Mouse (Mus musculus) embryonic facial prominence, embryonic 11.5 days (tissue): ENCODE measurements around the gene Anp32e. TPM values are rescaled to one million over a fixed set of nuclear protein-coding genes. Genes with fewer than 3 reads are reported as not detected.
A peak's percentile ranks its signal among the peaks of the same experiment; 100 is the strongest.
"Not testable (repeated sequence)": the region's sequence is repeated elsewhere in the genome, so short reads cannot be mapped to it uniquely, and the experiment has no call there.

Source experiments
- ATAC-seq: fragments of 200-750 bp; cut with Nextera tagmentation; replicated peaks from 2 replicates; pipeline ENCODE4 v1.8.0; 2017; ENCODE audit warnings: low read depth; ENCODE audit not compliant: insufficient number of reproducible peaks, low FRiP score, low TSS enrichment
- DNase-seq: peaks from one replicate; pipeline ENCODE4 v3.0.0-alpha.2; 2015; ENCODE audit warnings: low spot score
- H3K27ac ChIP-seq: fragments of 300-500 bp; sonication (generic); replicated peaks from 2 replicates; pipeline ENCODE4 v1.5.1; 2014; ENCODE audit warnings: mild to moderate bottlenecking, low read depth, low read length, control low read depth
- H3K27me3 ChIP-seq: fragments of 300-500 bp; sonication (generic); 2 replicates; pipeline ENCODE4 v1.6.1; 2014; ENCODE audit warnings: mild to moderate bottlenecking, low read length, moderate library complexity, mixed read lengths; ENCODE audit not compliant: control insufficient read depth, insufficient read depth
- H3K36me3 ChIP-seq: fragments of 300-500 bp; sonication (generic); replicated peaks from 2 replicates; pipeline ENCODE4 v1.6.1; 2014; ENCODE audit warnings: low read depth, mild to moderate bottlenecking, low read length, moderate library complexity, mixed read lengths; ENCODE audit not compliant: control insufficient read depth, insufficient read depth
- H3K4me1 ChIP-seq: fragments of 300-500 bp; sonication (generic); 2 replicates; pipeline ENCODE4 v1.6.1; 2014; ENCODE audit warnings: low read length, mixed read lengths; ENCODE audit not compliant: control insufficient read depth, insufficient read depth
- H3K4me2 ChIP-seq: fragments of 300-500 bp; sonication (generic); 2 replicates; pipeline ENCODE4 v1.6.1; 2014; ENCODE audit warnings: low read depth, mild to moderate bottlenecking, control low read depth, low read length, moderate library complexity
- H3K4me3 ChIP-seq: fragments of 300-500 bp; sonication (generic); 2 replicates; pipeline ENCODE4 v1.5.1; 2014; ENCODE audit warnings: low read depth, low read length, control low read depth
- H3K9ac ChIP-seq: fragments of 300-500 bp; sonication (generic); replicated peaks from 2 replicates; pipeline ENCODE4 v1.6.1; 2014; ENCODE audit warnings: mild to moderate bottlenecking, control low read depth, low read length
- H3K9me3 ChIP-seq: fragments of 300-500 bp; sonication (generic); replicated peaks from 2 replicates; pipeline ENCODE4 v1.6.1; 2016; ENCODE audit warnings: mild to moderate bottlenecking, low read length, inconsistent platforms, mixed read lengths; ENCODE audit not compliant: control insufficient read depth
- WGBS: fragments of 180-500 bp; shearing (Covaris S2); extraction: QIAGEN DNeasy Blood & Tissue Kit; methylation state at CpG from one replicate; pipeline ENCODE4 v1.1.7; 2014; 5-methylcytosine and 5-hydroxymethylcytosine counted together
- polyA plus RNA-seq: library from polyadenylated mRNA; unstranded; fragments of >200 nt; fragmentation: Nextera tagmentation; extraction: Ambion mirVana; gene quantifications from 2 replicates; pipeline ENCODE4 v1.2.1, GENCODE M21; 2014

Gene Anp32e
- polyA plus RNA-seq, 1 experiment from 2014 or later = 128 TPM

- H3K27ac ChIP-seq = peak overlapping the region; percentile 82
- H3K36me3 ChIP-seq, H3K9me3 ChIP-seq, H3K4me1 ChIP-seq, H3K27me3 ChIP-seq, DNase-seq: not testable (repeated sequence)
- 64% methylated on average over 12 of the region's 12 CpGs for WGBS
- 0 out of 2 replicates have a peak, but pooled peaks have one; percentile 31 for ATAC-seq
- H3K4me2 ChIP-seq = peak overlapping the region; percentile 67
- H3K4me3 ChIP-seq = peak overlapping the region; percentile 51
- H3K9ac ChIP-seq = peak overlapping the region; percentile 67
These were observed 22.5 kb downstream of the Anp32e start for GRCm38 (mm10) chr3:95951566-95951965.

DNA sequence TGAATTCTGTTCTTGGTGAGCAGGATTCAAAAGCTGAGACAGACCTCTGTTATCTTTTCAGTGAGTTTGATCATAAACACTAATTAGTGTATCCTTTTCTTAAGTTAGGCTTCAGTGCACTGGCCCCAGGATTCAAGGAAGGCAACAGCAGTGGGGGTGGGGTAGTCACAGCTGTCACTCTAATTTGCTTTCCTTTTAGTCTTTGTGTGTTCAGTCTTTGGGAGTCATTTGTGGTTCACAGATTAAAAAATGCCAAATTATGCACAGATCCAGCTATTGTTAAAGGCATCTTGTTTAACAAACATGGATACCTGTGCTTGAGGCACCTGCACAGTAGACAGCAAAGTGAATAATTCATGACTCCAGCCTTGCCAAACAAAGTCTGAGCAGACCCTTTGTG, 24.0 kb downstream of the Anp32e start:
- DNase-seq = no peak
- Histone ChIP-seq H3K4me3 (no peak overlapping the region), H3K4me2 (no peak overlapping the region), H3K27me3 (no peaks in the 10 kb centered on the region), H3K9me3 (no peaks in the 10 kb centered on the region), H3K27ac (no peak overlapping the region), H3K9ac (no peak overlapping the region), H3K4me1 (no peaks in the 10 kb centered on the region), H3K36me3 (no peaks in the 10 kb centered on the region)
- no peak for ATAC-seq

DNA sequence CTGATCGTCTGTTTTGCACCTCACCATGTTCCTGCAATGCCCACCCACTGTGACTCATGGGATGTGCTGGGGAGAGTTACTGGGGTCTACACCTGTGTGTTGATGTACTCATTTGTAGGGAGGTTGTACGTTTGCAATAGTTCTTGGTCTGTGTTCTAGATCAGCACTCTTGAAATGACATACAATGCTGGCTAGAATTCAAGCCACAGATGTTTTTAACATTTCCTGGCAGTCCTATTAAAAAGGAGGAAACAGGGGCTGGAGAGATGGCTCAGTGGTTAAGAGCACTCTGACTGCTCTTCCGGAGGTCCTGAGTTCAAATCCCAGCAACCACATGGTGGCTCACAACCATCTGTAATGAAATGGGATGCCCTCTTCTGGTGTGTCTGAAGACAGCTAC, 24.5 kb downstream of the Anp32e start:
- 77% methylated on average over 3 of the region's 3 CpGs for WGBS
- no peak for DNase-seq
- H3K4me3 ChIP-seq = no peak overlapping the region

GRCm38 (mm10) chr3:95954648-95955173, 25.7 kb downstream of the Anp32e start:
- ATAC-seq, H3K4me1 ChIP-seq, H3K36me3 ChIP-seq, DNase-seq, H3K9ac ChIP-seq, H3K4me2 ChIP-seq, H3K4me3 ChIP-seq, H3K27ac ChIP-seq, H3K9me3 ChIP-seq, H3K27me3 ChIP-seq: not testable (repeated sequence)
- WGBS = 86% methylated on average over 12 of the region's 12 CpGs

More for the DNA sequence above, 24.5 kb downstream of the Anp32e start:
- ATAC-seq = no peak
- Histone ChIP-seq H3K27me3 (no peaks in the 10 kb centered on the region), H3K9me3 (no peaks in the 10 kb centered on the region), H3K9ac (no peak overlapping the region), H3K27ac (no peak overlapping the region), H3K4me1 (no peaks in the 10 kb centered on the region), H3K4me2 (no peak overlapping the region), H3K36me3 (no peaks in the 10 kb centered on the region)

GRCm38 (mm10) chr3:95955318-95955717, 26.3 kb downstream of the Anp32e start:
- no peak overlapping the region for H3K27ac ChIP-seq
- no peak for DNase-seq
- no peak for ATAC-seq
- no peak overlapping the region for H3K4me2 ChIP-seq
- no peak overlapping the region for H3K4me3 ChIP-seq
- no peak overlapping the region for H3K9ac ChIP-seq
- H3K4me1 ChIP-seq = no peaks in the 10 kb centered on the region
- no peaks in the 10 kb centered on the region for H3K36me3 ChIP-seq
- no peaks in the 10 kb centered on the region for H3K9me3 ChIP-seq
- no peaks in the 10 kb centered on the region for H3K27me3 ChIP-seq
- 87% methylated on average over 5 of the region's 5 CpGs for WGBS

DNA sequence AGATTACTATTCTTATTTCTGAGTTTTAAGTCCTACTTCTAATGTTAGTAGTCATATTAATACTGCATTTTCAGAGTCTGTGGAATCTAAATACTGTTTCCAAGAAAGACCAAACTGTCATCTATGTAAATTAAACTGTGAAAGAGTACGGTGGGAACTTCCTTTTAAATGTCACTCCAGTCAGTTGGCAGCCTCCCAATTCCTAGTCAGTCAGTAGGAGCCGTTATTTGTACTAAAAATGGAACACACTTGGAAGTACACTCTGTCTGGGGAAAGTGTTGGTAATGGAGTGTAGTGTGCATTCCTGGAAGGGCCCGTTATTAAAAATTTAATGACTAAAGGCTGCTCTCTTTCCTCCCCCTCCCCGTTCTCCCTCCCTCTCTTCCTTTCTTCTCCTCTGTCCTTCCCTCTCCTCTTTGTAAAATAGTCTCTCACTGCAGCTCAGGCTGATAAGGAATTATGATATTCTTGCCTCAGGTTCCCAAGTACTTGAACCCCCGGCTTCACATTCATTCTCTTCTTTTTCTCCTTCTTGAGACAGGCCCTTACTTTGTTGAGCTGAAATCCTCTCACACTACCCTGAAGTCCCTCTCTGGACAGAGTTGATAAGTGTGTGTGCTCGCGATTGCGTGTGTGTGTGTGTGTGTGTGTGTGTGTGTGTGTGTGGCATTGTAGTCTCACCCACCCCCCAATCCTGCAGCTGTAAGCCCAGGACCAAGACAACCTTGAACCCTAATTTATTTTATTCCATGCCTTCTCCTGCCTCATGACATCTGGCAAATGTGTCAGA, 28.5 kb downstream of the Anp32e start:
- 83% methylated on average over 8 of the region's 8 CpGs for WGBS

DNA sequence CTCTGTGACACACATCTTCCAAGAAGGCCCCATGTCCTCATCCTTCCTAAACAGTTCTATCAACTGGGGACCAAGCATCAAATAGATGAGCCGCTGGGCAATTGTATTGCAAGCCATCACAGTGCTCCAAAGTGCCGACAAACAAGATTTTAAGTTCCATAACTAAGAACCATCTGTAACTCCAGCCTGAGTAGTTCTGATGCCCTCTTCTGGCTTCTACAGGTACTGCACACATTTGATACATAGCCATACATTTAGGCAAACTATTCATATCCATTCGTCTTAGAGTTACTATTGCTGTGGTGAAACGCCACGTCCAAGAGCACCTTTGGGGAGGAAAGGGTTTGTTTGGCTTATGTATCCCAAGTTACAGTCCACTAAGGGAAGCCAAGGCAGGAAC, 30.0 kb downstream of the Anp32e start:
- Histone ChIP-seq H3K9me3 (no peaks in the 10 kb centered on the region), H3K27me3 (no peaks in the 10 kb centered on the region), H3K4me3 (no peak overlapping the region), H3K4me2 (no peak overlapping the region), H3K9ac (no peak overlapping the region), H3K36me3 (no peaks in the 10 kb centered on the region), H3K27ac (no peak overlapping the region), H3K4me1 (no peaks in the 10 kb centered on the region)
- 79% methylated on average over 5 of the region's 5 CpGs for WGBS
- DNase-seq = peak; percentile 57
- ATAC-seq = no peak

More for the DNA sequence above, 28.5 kb downstream of the Anp32e start:
- ATAC-seq (no peak), DNase-seq (no peak)
- H3K27me3 ChIP-seq = no peaks in the 10 kb centered on the region
- no peak overlapping the region for H3K9ac ChIP-seq
- H3K4me3 ChIP-seq = no peak overlapping the region
- H3K36me3 ChIP-seq = no peaks in the 10 kb centered on the region
- H3K9me3 ChIP-seq = no peaks in the 10 kb centered on the region
- no peaks in the 10 kb centered on the region for H3K4me1 ChIP-seq
- H3K27ac ChIP-seq = no peak overlapping the region
- H3K4me2 ChIP-seq = no peak overlapping the region

DNA sequence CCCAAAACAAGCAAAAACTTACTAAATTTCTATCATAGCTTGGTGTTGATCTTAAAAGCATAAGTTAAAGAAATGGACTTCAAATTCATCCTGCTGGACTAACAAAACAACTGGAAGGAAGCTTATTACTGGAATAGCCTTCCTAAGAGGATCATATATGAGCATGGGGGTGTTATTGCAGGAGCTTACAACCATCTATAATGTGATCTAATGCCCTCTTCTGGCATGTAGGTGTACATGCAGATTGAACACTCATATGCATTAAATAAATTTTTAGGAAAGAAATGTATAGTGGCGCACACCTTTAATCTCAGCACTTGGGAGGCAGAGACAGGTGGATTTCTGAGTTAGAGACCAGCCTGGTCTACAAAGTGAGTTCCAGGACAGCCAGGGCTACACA, 30.8 kb downstream of the Anp32e start:
- Histone ChIP-seq H3K27me3 (no peaks in the 10 kb centered on the region), H3K9me3 (no peaks in the 10 kb centered on the region), H3K4me3 (no peak overlapping the region), H3K4me2 (no peak overlapping the region), H3K27ac (no peak overlapping the region), H3K9ac (no peak overlapping the region), H3K36me3 (no peaks in the 10 kb centered on the region), H3K4me1 (no peaks in the 10 kb centered on the region)
- DNase-seq (no peak), ATAC-seq (no peak)
- WGBS = 97% methylated on average over 1 of the region's 1 CpGs
